Mouse (Mus musculus): ENCODE data around the gene Lonp1. TPM values are rescaled to one million over a fixed set of nuclear protein-coding genes. Genes with fewer than 3 reads are reported as not detected.

The Lonp1 gene
- polyA plus RNA-seq (2014; fragmentation: Illumina TruSeq; extraction: RNeasy Lipid Tissue Mini Kit (QIAGEN cat#74804); ENCODE audit: low read depth, low replicate concordance): 39.0 TPM

GRCm38 (mm10) chr17:56626754-56627470 lies at the start of gene Lonp1:
Gene Lonp1 (minus strand): TSS chr17:56626887.

GRCm38 (mm10) chr17:56672941-56673646 lies 46.4 kb upstream of the Lonp1 start, which contains the start of gene Ranbp3:
Gene Ranbp3 (plus strand): TSS chr17:56673294.

GRCm38 (mm10) chr17:56627530-56628277 lies 1.0 kb upstream of the Lonp1 start, which contains the start of gene Catsperd:
Gene Catsperd (plus strand): TSS chr17:56628143.

GRCm38 (mm10) chr17:56613236-56613844 lies 13.3 kb downstream of the Lonp1 start, which contains the start of gene Rpl36:
Gene Rpl36 (plus strand): TSS chr17:56613416.

GRCm38 (mm10) chr17:56609452-56610171 lies 17.1 kb downstream of the Lonp1 start, which contains the start of gene 2410015M20Rik:
Gene 2410015M20Rik (minus strand): TSS chr17:56609771.

GRCm38 (mm10) chr17:56584257-56585130 lies 42.2 kb downstream of the Lonp1 start, which contains the start of the genes Safb2 and Safb:
Gene Safb2 (minus strand): TSS chr17:56584585.
Gene Safb (plus strand): TSS chr17:56584825.

Other genes with a start within 250 kb of the Lonp1 start
- gene Ptprs, start 150.4 kb downstream of the Lonp1 start, polyA plus RNA-seq (2014; fragmentation: Illumina TruSeq; extraction: RNeasy Lipid Tissue Mini Kit (QIAGEN cat#74804); ENCODE audit: low read depth, low replicate concordance): 6.4 TPM
- not detected for gene Znrf4, start 114.5 kb downstream of the Lonp1 start, polyA plus RNA-seq (2014; fragmentation: Illumina TruSeq; extraction: RNeasy Lipid Tissue Mini Kit (QIAGEN cat#74804); ENCODE audit: low read depth, low replicate concordance)
- not detected for gene Gm20219, start 72.5 kb downstream of the Lonp1 start, polyA plus RNA-seq (2014; fragmentation: Illumina TruSeq; extraction: RNeasy Lipid Tissue Mini Kit (QIAGEN cat#74804); ENCODE audit: low read depth, low replicate concordance)
- gene Safb2, start 42.3 kb downstream of the Lonp1 start, polyA plus RNA-seq (2014; fragmentation: Illumina TruSeq; extraction: RNeasy Lipid Tissue Mini Kit (QIAGEN cat#74804); ENCODE audit: low read depth, low replicate concordance): 33.4 TPM
- 12.6 TPM for gene Safb, start 42.1 kb downstream of the Lonp1 start, polyA plus RNA-seq (2014; fragmentation: Illumina TruSeq; extraction: RNeasy Lipid Tissue Mini Kit (QIAGEN cat#74804); ENCODE audit: low read depth, low replicate concordance)
- 10.4 TPM for gene 2410015M20Rik, start 17.1 kb downstream of the Lonp1 start, polyA plus RNA-seq (2014; fragmentation: Illumina TruSeq; extraction: RNeasy Lipid Tissue Mini Kit (QIAGEN cat#74804); ENCODE audit: low read depth, low replicate concordance)
- gene Rpl36, start 13.5 kb downstream of the Lonp1 start, polyA plus RNA-seq (2014; fragmentation: Illumina TruSeq; extraction: RNeasy Lipid Tissue Mini Kit (QIAGEN cat#74804); ENCODE audit: low read depth, low replicate concordance): not detected
- gene Catsperd, start 1.3 kb upstream of the Lonp1 start, polyA plus RNA-seq (2014; fragmentation: Illumina TruSeq; extraction: RNeasy Lipid Tissue Mini Kit (QIAGEN cat#74804); ENCODE audit: low read depth, low replicate concordance): 1.5 TPM
- gene Ranbp3, start 46.4 kb upstream of the Lonp1 start, polyA plus RNA-seq (2014; fragmentation: Illumina TruSeq; extraction: RNeasy Lipid Tissue Mini Kit (QIAGEN cat#74804); ENCODE audit: low read depth, low replicate concordance): 2.2 TPM
- not detected for gene Ndufa11, start 90.9 kb upstream of the Lonp1 start, polyA plus RNA-seq (2014; fragmentation: Illumina TruSeq; extraction: RNeasy Lipid Tissue Mini Kit (QIAGEN cat#74804); ENCODE audit: low read depth, low replicate concordance)
- gene Vmac, start 91.1 kb upstream of the Lonp1 start, polyA plus RNA-seq (2014; fragmentation: Illumina TruSeq; extraction: RNeasy Lipid Tissue Mini Kit (QIAGEN cat#74804); ENCODE audit: low read depth, low replicate concordance): 17.1 TPM
- not detected for gene Nrtn, start 130.6 kb upstream of the Lonp1 start, polyA plus RNA-seq (2014; fragmentation: Illumina TruSeq; extraction: RNeasy Lipid Tissue Mini Kit (QIAGEN cat#74804); ENCODE audit: low read depth, low replicate concordance)
- 1.4 TPM for gene Dus3l, start 137.9 kb upstream of the Lonp1 start, polyA plus RNA-seq (2014; fragmentation: Illumina TruSeq; extraction: RNeasy Lipid Tissue Mini Kit (QIAGEN cat#74804); ENCODE audit: low read depth, low replicate concordance)
- not detected for gene Prr22, start 143.4 kb upstream of the Lonp1 start, polyA plus RNA-seq (2014; fragmentation: Illumina TruSeq; extraction: RNeasy Lipid Tissue Mini Kit (QIAGEN cat#74804); ENCODE audit: low read depth, low replicate concordance)
- 0.41 TPM for gene Rfx2, start 204.1 kb upstream of the Lonp1 start, polyA plus RNA-seq (2014; fragmentation: Illumina TruSeq; extraction: RNeasy Lipid Tissue Mini Kit (QIAGEN cat#74804); ENCODE audit: low read depth, low replicate concordance)
- gene Acsbg2, start 247.6 kb upstream of the Lonp1 start, polyA plus RNA-seq (2014; fragmentation: Illumina TruSeq; extraction: RNeasy Lipid Tissue Mini Kit (QIAGEN cat#74804); ENCODE audit: low read depth, low replicate concordance): not detected
- not detected for gene 1700061G19Rik, start 248.6 kb upstream of the Lonp1 start, polyA plus RNA-seq (2014; fragmentation: Illumina TruSeq; extraction: RNeasy Lipid Tissue Mini Kit (QIAGEN cat#74804); ENCODE audit: low read depth, low replicate concordance)

All from adrenal gland, adult 10 weeks (tissue).